Mouse (Mus musculus) monocyte, adult 2 months (primary cell): ENCODE data around the gene Sh3d19.

Source experiments
- DNase-seq, 2 experiments: peaks; one replicate each; pipeline ENCODE4 v3.0.0; 2022; ENCODE audit warnings: low spot score in 2 of 2, low read depth in 1 of 2

Sh3d19 gene

DNA sequence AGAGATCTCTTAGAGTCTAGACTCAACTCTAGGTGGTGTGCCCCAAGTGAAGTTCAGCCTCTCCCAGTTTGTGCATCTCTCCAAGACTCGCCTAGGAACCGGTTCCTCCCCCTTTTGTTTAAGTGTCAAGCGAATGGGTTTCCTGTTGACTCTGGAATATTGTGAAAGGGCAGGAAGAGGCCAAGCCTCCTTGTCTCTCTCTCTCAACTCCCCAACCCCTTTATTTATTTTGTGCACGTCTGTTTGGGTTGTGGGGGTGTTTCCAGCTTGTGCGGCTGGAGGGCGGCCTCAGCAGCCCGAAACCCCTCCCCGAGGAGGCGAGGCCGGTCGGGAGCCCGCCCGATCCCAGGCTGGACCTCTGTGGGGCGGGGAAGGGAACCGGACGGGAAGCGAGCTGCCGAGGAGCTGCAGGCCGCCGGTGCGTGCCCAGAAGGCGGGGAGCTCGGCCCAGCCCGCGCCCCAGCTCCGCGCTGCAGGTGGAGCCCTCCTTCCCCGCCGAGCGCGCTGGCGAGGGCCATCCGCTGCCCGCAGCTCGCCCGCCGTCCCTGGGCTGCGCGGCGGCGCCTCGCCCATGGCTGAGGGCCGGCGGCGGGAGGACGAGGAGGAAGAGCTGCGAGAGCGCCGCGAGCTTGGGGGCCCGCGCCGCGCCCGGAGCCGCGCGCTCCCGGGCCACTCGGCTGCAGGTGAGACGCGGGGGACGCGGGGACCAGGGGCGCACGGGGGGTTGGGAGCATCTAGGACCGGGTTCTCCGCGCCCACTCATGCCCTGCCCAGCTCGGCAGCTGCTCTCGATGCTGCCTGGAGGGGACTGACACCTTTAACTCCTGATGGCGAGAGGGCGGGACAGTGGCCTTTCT, at the start of gene Sh3d19:
Gene Sh3d19, plus strand, starts transcription at position 368 of the 857 bp plus-strand sequence.
- no peak for DNase-seq

GRCm38 (mm10) chr3:85922331-85922730, 48.6 kb upstream of the Sh3d19 start:
- DNase-seq = no peak

DNA sequence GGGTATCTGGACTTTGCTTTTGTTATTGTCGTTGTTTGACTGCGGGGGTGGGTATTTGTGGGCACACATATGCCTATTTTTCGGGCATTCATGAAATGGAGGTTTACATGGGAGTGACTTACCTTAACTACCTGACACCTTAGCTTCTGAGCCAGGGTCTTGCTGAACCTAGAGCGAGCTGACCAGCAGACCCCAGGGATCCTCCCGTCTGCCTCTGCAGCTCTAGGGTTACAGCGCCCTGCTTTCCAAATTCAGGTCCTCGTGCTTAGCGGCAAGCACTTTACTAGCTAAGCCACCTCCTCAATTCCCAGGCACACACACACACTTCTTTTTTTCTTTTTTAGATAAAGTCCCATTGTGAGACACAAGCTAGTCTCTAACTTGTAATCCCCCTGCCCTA, 47.6 kb upstream of the Sh3d19 start:
- no peak for DNase-seq

GRCm38 (mm10) chr3:85923954-85924945, 46.7 kb upstream of the Sh3d19 start:
- no peak for DNase-seq

GRCm38 (mm10) chr3:85927296-85927695, 43.6 kb upstream of the Sh3d19 start:
- DNase-seq = no peak

DNA sequence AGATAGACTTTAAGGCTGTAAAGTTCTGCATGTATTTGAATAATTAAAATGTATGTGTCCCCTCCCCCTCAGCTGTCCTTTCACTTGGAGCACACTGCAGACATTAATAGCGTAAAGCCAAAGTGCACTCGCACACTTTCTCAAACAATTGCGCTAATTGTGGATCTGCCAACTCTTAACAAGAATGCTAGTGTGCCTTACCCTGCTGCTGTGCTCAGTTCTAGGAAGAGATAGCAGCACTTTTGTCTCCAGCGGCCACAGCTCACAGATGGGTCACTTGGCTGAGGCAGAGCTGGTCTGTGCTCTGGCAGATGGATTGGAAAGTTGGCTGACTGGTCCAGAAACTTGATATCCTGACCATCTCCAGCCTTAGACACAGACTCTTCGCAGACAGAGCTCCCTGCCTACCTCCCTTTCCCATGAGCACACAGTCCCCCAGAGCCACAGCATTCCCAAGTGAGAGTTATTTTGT, 42.7 kb upstream of the Sh3d19 start:
- no peak for DNase-seq

- no peak for DNase-seq
These were observed 41.2 kb upstream of the Sh3d19 start for GRCm38 (mm10) chr3:85929711-85930110.

DNA sequence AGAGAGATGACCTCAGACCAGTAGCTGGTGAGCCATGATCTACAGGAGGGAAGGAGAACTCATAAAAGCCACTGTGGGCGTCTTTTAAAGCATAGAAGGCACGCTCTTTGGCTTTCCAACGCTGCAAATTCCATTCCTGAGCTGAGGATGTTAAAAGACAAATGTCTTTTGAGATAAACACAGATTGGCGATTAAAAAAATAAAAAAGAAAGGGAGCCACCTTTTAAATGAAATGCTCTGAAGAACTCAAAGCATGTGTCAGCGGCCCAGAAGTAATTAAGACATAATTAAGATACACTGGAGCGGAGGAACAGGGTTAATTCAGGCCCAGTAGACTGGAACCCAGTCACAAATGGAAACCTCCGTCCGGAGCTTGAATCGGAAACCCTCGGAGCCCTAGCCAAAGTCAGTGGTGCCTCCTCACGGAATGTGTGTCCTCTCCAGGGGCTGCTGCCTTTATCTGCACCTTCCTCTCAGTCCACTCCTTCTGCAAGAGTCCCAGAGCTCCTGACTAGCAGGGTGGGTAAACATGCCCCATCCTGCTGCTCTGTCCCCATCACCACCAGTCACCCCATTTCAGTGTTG, 40.1 kb upstream of the Sh3d19 start:
- DNase-seq = no peak

- no peak for DNase-seq
These were observed 39.0 kb upstream of the Sh3d19 start for GRCm38 (mm10) chr3:85931859-85932258.

- no peak for DNase-seq
These were observed 37.3 kb upstream of the Sh3d19 start for GRCm38 (mm10) chr3:85933586-85933985.

DNA sequence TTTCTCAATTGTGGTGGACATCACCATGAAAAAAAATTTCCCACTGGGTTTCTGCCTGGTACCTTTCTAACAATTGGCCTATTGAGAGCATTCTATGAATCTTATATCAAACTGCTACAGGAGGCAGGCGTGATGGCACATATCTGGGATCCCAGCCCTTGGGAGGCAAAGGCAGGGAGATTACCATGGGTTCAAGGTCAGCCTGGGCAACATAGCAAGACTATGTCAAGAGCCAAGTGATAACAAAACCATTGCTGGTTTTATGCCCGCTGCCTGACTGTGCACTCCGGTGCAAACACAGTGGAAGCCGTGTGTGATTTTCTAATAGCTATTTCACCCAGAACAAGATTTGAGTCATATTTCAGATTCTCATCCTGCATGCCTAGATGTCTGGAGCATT, 20.0 kb upstream of the Sh3d19 start:
- DNase-seq = no peak

GRCm38 (mm10) chr3:85952696-85953283, 18.1 kb upstream of the Sh3d19 start:
- no peak for DNase-seq

DNA sequence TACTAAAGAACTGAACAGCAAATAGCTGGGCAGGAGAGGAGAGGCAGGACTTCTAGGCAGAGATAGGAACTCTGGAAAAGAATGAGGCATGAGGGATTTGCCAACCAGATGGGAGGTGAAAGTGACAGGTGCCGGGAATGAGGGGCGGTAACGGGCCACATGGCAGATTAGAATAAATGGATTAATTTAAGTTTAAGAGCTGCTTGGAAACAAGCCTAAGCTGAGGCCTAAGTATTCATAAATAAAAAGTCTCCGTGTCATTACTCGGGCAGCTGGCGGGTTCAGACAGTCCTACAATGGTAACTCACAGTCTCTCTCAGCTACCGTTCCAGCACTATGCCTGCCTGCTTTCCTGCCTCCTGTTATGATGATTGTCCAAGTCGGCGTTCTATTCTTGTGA, 15.6 kb upstream of the Sh3d19 start:
- DNase-seq = no peak

GRCm38 (mm10) chr3:85955704-85956103, 15.2 kb upstream of the Sh3d19 start:
- DNase-seq = no peak

- DNase-seq = no peak
These were observed 11.2 kb upstream of the Sh3d19 start for GRCm38 (mm10) chr3:85959669-85960068.

GRCm38 (mm10) chr3:85961134-85961533, 9.8 kb upstream of the Sh3d19 start:
- no peak for DNase-seq

GRCm38 (mm10) chr3:85965479-85965878, 5.4 kb upstream of the Sh3d19 start:
- no peak for DNase-seq

GRCm38 (mm10) chr3:85969040-85969439, 1.9 kb upstream of the Sh3d19 start:
- DNase-seq = no peak

- DNase-seq = no peak
These were observed 678 bp downstream of the Sh3d19 start for GRCm38 (mm10) chr3:85971599-85971975.

DNA sequence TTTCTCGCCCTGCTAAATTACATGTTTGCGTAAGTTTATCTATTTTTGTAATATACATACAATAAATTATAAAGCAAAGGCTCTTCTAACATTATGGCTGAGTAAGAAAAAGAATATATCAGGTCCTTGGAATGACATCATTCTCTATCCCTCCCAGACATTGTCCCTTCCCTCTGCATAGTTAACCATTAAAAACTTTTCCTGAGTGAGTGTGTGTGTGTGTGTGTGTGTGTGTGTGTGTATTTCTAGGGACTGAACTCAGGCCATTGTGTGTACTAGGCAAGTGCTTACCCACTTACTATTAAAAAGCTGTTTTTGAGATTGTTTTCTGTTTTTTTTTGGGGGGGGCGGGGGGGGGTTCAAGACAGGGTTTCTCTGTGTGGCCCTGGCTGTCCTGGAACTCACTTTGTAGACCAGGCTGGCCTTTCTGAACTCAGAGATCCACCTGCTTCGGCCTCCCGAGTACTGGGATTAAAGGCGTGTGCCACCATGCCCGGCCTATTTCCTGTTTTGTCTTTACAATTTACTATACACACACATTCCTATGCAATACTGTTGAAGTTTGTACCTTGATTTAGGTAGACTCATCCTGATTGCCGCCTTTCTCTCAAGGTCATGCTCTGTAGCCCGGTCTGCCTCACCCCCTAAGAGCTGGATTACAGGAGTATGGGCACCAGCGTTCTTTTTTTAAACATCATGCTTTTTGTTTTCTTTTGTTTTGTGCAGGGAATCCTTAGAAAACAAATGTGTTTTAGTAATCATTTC, 2.6 kb downstream of the Sh3d19 start:
- no peak for DNase-seq
